Mouse (Mus musculus) c-Kit-negative CD71-positive TER-119-positive erythroid progenitor cells, embryonic 14.5 days (primary cell): Measurements from ENCODE around the gene Zbtb43.

Experiments
- DNase-seq: peaks from one replicate; pipeline ENCODE4 v3.0.0-alpha.2; 2013; ENCODE audit warnings: low read depth, low spot score

Gene Zbtb43

DNA sequence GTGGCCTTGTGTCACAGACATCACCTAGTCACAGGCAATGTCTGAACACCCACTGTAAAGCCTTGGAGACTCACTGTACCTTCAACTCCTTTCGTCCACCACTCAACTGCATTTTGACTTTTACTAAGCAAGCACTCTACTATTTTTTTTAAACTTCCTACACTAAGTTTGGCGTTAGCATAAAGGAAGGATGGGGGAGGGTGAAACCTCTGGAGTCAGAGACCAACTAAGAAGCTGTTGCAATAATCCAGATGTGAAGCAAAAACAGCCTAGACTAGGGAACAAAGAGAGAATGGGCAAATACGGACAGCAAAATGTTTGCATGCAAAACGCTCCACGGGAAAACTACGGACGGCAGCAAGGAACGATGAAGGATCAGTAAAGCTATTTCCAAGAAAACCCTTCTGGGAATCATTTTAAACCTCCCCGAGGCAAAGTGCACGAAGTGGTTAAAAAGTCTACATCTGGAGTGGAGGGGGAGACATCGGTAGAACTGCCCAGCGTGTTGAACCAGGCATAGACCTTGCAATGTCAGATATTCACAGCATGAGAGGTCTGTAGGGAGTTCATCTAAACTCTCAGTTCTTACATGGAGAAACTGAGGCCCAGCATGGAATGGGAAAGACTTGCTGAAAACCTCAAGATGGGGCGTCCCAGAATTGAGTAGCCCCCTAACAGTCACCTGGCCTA is 38.1 kb downstream of the Zbtb43 start:
- no peak for DNase-seq

GRCm38 (mm10) chr2:33429339-33429738 is 39.0 kb downstream of the Zbtb43 start:
- DNase-seq = no peak

DNA sequence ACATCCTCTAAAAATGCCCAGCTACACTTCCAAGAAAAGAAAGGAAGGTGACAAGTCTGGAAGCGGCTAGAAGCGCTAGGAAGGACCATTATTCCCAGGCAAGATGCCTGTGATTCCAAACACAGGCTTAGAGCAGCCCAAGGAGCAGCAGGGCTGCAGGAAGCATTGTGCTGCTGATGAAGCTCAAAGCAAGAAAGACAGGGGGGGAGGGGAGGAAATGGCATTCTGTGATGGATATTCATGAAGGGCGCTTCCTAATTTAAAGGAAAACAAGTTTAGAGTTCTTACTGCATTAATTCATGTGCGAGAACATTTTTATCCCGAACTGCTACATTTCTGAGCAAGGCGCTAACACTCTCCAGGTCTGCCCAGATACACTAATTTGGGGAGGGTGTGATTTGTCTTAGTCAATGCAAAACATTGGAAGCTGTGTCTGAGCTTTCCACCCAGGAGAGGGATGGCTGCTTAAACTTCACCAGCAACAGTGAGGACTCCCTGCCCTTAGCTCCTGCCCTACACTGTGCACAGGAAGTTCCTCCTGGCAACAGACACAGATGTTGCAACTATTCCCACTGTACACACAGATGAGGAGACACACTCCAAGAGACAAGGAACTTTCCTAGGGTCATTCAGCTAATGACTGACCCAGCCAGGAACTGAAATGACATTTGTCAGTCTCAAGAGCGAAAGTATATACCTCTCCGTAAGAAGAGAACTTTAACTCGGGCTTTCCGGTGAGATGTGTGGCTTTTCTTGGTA is 41.5 kb downstream of the Zbtb43 start:
- DNase-seq = no peak

GRCm38 (mm10) chr2:33417454-33417853 is 50.9 kb downstream of the Zbtb43 start:
- DNase-seq = no peak

- no peak for DNase-seq
These were observed 54.3 kb downstream of the Zbtb43 start for GRCm38 (mm10) chr2:33414019-33414418.

DNA sequence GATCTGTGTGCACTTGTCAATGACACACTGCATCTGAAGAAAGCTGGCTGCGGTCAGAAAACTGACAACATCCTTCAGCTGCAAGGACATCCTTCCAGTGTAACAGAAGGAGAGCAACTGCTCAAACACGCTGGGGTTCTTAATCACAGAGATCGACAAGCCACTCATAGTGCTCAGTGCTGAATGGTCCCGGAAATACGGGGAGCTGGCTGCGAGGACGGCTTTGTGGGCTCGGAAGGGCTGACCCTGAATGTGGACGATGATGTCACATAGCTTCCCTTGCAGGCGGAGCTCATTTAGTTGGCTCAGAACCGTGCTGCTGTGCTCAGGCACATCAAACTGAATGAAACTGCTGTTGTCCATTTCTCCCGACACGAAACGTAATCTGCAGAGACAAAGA is 56.2 kb downstream of the Zbtb43 start:
- no peak for DNase-seq

- DNase-seq = no peak
These were observed 64.8 kb downstream of the Zbtb43 start for GRCm38 (mm10) chr2:33403511-33404003.

- DNase-seq = no peak
These were observed 65.7 kb downstream of the Zbtb43 start for GRCm38 (mm10) chr2:33402638-33403037.

DNA sequence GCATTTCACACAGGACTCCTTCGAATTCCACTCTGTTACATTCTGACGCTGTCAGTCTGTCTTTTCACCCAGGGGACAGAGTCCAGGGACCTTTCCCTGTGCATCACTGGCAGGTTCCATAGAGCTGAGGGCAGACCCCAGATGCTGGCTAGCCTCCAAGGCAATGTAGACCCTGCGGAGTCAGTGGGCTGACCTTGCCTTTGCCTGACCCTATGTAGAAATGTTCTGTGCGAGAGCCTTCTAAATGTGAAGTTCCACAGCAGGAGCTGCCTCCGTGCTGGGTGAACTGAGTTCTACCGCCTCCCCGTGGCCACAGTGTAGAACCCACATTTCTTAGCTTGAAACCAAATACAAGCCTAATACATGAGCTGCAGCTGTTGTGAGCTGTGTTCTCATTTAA is 66.1 kb downstream of the Zbtb43 start:
- DNase-seq = no peak

GRCm38 (mm10) chr2:33401217-33401616 is 67.1 kb downstream of the Zbtb43 start:
- DNase-seq = no peak

GRCm38 (mm10) chr2:33400541-33400940 is 67.8 kb downstream of the Zbtb43 start:
- DNase-seq = no peak
